9 mouse cellular contexts compared by ENCODE assay signal in genomic region chr12:61526199-61526598, GRCm38 (mm10). TPM values are rescaled to one million over a fixed set of nuclear protein-coding genes. Genes with fewer than 3 reads are reported as not detected.
A peak's percentile ranks its signal among the peaks of the same experiment; 100 is the strongest.
DNase-seq lines count a peak whose midpoint lies in the region; ATAC-seq and TF ChIP-seq lines count a peak whose summit lies in the region.
"Had no signal": no experiment of that assay in that cellular context is flagged by ENCODE, and none has a peak within 500 bp of the region (broad histone marks: within the 10 kb centered on the region; RNA-seq: fewer than 3 reads in every experiment).

No protein-coding gene starts in this region.

- no peak for TF ChIP-seq EP300 in liver, postnatal 0 days (IDR thresholded peaks at IDR 0.05; ENCODE audit: low read depth)

- ATAC-seq in liver, postnatal 0 days: no peak
- ATAC-seq in forebrain, embryonic 13.5 days: peak; percentile 65

- WGBS in liver, postnatal 0 days (ENCODE audit: insufficient replicate concordance): under 1% methylated on average over 9 of the region's 9 CpGs
- 4% methylated on average over 9 of the region's 9 CpGs for WGBS in forebrain, embryonic 13.5 days

- no peak overlapping the region for H3K27ac ChIP-seq in liver, postnatal 0 days (ENCODE audit: low read depth)
- peak overlapping the region; percentile 48 for H3K27ac ChIP-seq in forebrain, embryonic 13.5 days
- H3K27ac ChIP-seq: liver, embryonic 13.5 days had no signal

- H3K9me3 ChIP-seq in liver, postnatal 0 days (ENCODE audit: low read length): no peaks in the 10 kb centered on the region
- no peaks in the 10 kb centered on the region for H3K9me3 ChIP-seq in forebrain, embryonic 13.5 days (replicated peaks)
- H3K9me3 ChIP-seq: liver, embryonic 13.5 days had no signal

- DNase-seq in liver: peak; percentile 18
- DNase-seq in liver, postnatal 0 days: no peak
- peak; percentile 77 to 83 for DNase-seq in layer of hippocampus, postnatal 14 days (ENCODE audit: low spot score in 2 of 2)
- DNase-seq in neural tube, embryonic 10.5 days (ENCODE audit: extremely low spot score, low spot score): peak; percentile 44
- no peak for DNase-seq in gastrocnemius, adult 8-10 months (ENCODE audit: low spot score in 2 of 2)
- no peak for DNase-seq in thymus, postnatal 36 days
- DNase-seq in gastrocnemius, postnatal 4 days (ENCODE audit: low spot score in 2 of 2): no peak
- DNase-seq: liver, embryonic 13.5 days had no signal

- H3K4me1 ChIP-seq in liver, postnatal 0 days (ENCODE audit: insufficient read depth): no peaks in the 10 kb centered on the region
- peaks cover 22% of the 10 kb centered on the region for H3K4me1 ChIP-seq in forebrain, embryonic 13.5 days
- H3K4me1 ChIP-seq: liver, embryonic 13.5 days had no signal

- H3K4me3 ChIP-seq in liver, postnatal 0 days (ENCODE audit: low read depth, low read length): no peak overlapping the region
- peak overlapping the region; percentile 59 for H3K4me3 ChIP-seq in forebrain, embryonic 13.5 days
- H3K4me3 ChIP-seq: liver, embryonic 13.5 days had no signal

- no peak for TF ChIP-seq CTCF in liver, postnatal 0 days (IDR thresholded peaks at IDR 0.05; ENCODE audit: low read depth)

- no peaks in the 10 kb centered on the region for H3K36me3 ChIP-seq in liver, postnatal 0 days (replicated peaks; ENCODE audit: insufficient read depth, low read length)
- H3K36me3 ChIP-seq in forebrain, embryonic 13.5 days (ENCODE audit: poor library complexity, severe bottlenecking): no peaks in the 10 kb centered on the region
- H3K36me3 ChIP-seq: liver, embryonic 13.5 days had no signal

- H3K4me2 ChIP-seq in liver, postnatal 0 days (ENCODE audit: low read depth, low read length): no peak overlapping the region
- H3K4me2 ChIP-seq in forebrain, embryonic 13.5 days: peak overlapping the region; percentile 48
- H3K4me2 ChIP-seq: liver, embryonic 13.5 days had no signal

- peaks cover 43% of the 10 kb centered on the region for H3K27me3 ChIP-seq in liver, postnatal 0 days (ENCODE audit: insufficient read depth, low read length)
- peaks cover 21% of the 10 kb centered on the region for H3K27me3 ChIP-seq in forebrain, embryonic 13.5 days

- no peak overlapping the region for H3K9ac ChIP-seq in liver, postnatal 0 days (replicated peaks)
- peak overlapping the region; percentile 51 for H3K9ac ChIP-seq in forebrain, embryonic 13.5 days
- H3K9ac ChIP-seq: liver, embryonic 13.5 days had no signal

RNA-seq across cellular contexts. Expression of gene Lrfn5, which starts 3.2 kb away (rescaled TPM):
- 0.05 TPM in 1 of 2 replicates, not detected in the other for polyA plus RNA-seq in liver, postnatal 0 days (2015; fragmentation: Nextera tagmentation; extraction: Ambion mirVana)
- 23.6 and 24.5 TPM in 2 replicates for polyA plus RNA-seq in forebrain, embryonic 13.5 days (2015; fragmentation: Nextera tagmentation; extraction: Ambion mirVana)
- total RNA-seq in layer of hippocampus, postnatal 14 days (2021): 100 to 1,000 TPM in 1 of 2 experiments, 10 to 100 TPM in 1; 94.5 to 108 TPM
- under 1 TPM; 0.07 to 0.52 (median 0.13) TPM for total RNA-seq in gastrocnemius, adult 8-10 months (2022)
- total RNA-seq in gastrocnemius, postnatal 4 days (2021): under 1 TPM; 0.21 to 0.25 TPM

Comparison
In these comparisons a context has a peak if more than half of its experiments do, and no peak if none do; other contexts are left out.
1. DNase-seq: peak in liver (single experiment), layer of hippocampus, postnatal 14 days (2 of 2) and neural tube, embryonic 10.5 days (single experiment); none in liver, postnatal 0 days (single experiment), gastrocnemius, adult 8-10 months (0 of 2), thymus, postnatal 36 days (0 of 2) and gastrocnemius, postnatal 4 days (0 of 2).
2. RNA of gene Lrfn5, which starts 3.2 kb away (total RNA-seq): 94.5 to 108 TPM in layer of hippocampus, postnatal 14 days; 0.21 to 0.25 TPM in gastrocnemius, postnatal 4 days and 0.07 to 0.52 TPM in gastrocnemius, adult 8-10 months; every median in the first group is over 10 times any median in the second.